Mouse (Mus musculus) monocyte, adult 5-6 weeks (primary cell): ENCODE measurements around the gene Olfr628. TPM values are rescaled to one million over a fixed set of nuclear protein-coding genes. Genes with fewer than 3 reads are reported as not detected.
"Not testable (repeated sequence)": the region's sequence is repeated elsewhere in the genome, so short reads cannot be mapped to it uniquely, and the experiment has no call there.

Experiments used
- ATAC-seq: fragments of 153-309, 156-312 bp; replicated peaks from 2 replicates; pipeline ENCODE4 v1.8.0; 2017; ENCODE audit warnings: mild to moderate bottlenecking; ENCODE audit not compliant: low TSS enrichment, insufficient number of reproducible peaks, severe bottlenecking, poor library complexity, low FRiP score
- total RNA-seq: library from RNA; stranded (forward); fragments of 200-1000, 200-491, 200-594 nt; gene quantifications from 3 replicates; pipeline ENCODE4 v1.2.3, GENCODE M21; 2017

The Olfr628 gene
- not detected in 3 replicates for total RNA-seq

DNA sequence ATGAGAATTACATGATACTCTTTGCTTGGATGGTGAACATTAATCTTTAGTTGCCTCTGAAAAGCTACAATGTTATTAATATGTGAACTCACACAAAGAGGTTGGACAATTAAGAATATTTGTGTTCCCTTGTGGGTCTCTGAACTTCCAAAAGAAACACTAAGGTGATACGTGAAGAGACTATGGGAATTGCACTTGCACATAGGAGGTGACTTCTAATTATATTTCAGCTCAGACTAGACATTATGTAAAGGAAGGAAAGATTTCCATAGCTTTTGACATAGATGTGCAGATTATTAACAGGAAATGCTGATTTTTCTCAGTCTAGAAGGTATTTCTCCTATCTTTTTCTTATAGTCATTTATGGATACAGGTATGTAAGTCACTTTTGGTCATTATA is at the start of gene Olfr628:
Gene Olfr628, plus strand, starts transcription at position 301 of the 400 bp plus-strand sequence.
- no peak for ATAC-seq

DNA sequence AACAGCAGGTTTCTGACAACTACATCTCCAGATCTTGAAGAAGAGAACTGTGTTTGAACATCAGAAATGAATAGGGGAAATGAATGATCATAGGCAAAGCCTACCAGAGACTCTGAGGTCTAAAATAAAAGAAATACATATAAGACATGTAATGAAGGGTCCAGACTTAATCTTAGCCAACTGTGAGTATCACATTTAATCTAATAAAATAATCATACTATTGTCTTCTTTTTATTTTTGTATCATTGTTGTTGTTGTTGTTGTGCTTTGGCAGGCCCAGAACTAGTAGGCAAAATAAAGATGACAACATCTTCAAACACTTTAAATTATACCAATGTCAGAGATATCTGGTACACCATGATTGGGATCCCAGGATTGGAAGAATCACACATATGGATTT is 47.8 kb upstream of the Olfr628 start, which contains the start of gene Olfr625-ps1:
Gene Olfr625-ps1, plus strand, starts transcription at position 301 of the 400 bp plus-strand sequence.
- ATAC-seq = no peak

DNA sequence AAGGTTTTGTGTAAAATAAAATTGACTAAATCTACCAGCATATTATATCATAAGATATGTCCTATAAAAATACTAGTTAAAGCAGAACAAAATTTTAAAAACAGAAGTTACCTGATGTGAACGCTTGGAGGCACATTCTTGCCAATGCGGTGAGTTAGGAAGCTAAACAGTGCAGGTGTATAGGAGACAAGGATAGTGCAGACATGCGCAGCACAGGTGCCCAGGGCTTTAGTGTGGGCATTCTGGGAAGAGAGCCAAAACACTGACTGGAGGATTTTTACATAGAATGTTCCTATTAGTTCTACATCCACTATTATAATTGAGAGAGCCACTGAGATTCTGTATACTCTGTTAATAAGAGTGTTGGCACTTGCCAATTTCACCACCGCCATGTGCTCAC is 30.7 kb upstream of the Olfr628 start:
- ATAC-seq = no peak

DNA sequence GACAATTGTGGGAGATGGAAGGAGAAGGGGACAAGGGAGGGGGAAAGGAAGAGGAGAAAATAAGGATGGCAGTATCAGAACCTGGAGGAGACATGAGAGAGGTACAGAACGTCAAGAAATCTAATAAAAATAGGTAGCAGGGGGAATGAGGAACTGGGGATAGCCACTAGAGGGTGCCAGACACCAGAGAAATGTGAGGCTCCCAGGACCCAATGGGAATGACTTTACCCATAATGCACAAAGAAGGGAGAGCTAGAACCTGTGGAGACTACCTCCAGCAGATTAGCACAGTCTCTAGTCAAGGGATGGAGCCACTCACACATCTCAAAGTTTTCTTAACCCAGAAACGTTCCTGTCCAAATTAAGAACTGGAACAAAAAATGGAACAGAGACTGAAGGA is 18.1 kb upstream of the Olfr628 start:
- no peak for ATAC-seq

DNA sequence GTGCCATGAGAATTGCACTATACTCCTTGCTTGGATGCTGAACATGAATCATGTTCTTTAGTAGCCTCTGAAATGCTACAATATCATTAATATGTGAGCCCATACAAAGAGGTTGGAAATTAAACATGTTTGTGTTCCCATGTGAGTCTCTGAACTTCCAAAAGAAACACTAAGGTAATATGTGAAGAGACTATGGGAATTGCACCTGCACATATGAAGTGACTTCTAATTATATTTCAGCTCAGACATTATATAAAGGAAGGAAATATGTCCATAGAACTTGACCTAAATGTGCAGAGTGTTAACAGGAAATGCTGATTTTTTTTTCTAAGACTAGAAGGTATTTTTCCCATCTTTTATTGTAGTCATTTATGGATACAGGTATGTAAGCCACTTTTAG is 15.8 kb upstream of the Olfr628 start, which contains the start of gene Olfr243:
Gene Olfr243, plus strand, starts transcription at position 301 of the 400 bp plus-strand sequence.
- ATAC-seq = no peak

DNA sequence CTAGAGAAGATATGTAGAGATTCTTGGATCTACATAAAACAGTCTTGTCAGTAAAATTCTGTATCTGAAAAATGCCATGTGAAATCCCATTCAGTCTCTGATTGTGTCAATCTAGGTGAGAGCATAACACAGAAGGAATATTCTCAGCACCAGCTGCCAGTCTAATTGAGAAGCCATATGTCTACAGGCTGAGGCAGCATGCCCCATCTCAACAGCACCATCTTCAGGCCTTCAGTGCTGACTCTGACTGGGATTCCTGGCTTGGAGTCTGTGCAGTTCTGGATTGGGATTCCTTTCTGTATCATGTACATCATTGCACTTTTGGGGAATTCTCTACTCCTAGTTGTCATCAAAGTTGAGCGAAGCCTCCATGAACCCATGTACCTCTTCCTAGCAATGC is 13.8 kb upstream of the Olfr628 start:
- ATAC-seq = not testable (repeated sequence)

DNA sequence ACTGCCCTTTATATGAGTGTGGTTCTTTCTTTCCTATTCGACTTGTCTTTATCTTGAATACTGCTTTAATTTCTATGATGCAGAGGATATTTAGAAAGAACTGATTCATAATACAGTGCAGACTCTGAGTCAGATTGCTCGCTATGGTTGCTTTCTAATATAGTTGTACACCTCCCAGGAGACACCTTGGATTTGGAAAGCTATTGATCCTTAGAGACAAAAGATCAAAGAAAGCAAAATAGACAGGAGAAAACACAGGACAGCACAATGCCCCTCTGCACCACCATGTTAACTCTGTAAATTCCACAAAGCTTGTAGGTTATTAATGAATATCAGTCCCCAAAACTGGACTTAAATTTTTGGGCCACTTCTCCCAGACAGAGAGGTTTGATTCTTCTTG is 14.7 kb downstream of the Olfr628 start, which contains the start of gene Olfr629:
Gene Olfr629, minus strand, starts transcription at position 101 of the 400 bp plus-strand sequence.
- no peak for ATAC-seq

DNA sequence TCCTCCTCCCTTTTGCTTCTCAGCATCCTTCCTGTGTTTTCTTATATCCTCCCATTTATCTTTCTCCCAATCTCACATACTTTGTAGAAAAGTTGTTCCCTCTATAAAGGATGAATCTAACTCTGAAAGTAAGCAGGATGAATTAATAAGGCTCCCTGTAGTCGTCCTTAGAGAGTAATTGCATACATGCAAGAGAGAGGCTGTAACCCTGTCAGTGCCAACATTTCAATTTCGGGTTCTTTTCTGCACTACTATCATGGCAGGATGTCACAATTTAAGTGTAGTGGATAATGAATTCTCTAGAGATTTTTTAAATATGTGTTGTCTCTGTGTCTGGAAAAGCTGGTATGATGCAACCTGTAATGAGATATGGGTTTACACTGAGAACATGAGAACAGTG is 27.1 kb downstream of the Olfr628 start, which contains the start of gene Olfr630:
Gene Olfr630, minus strand, starts transcription at position 101 of the 400 bp plus-strand sequence.
- ATAC-seq = no peak

DNA sequence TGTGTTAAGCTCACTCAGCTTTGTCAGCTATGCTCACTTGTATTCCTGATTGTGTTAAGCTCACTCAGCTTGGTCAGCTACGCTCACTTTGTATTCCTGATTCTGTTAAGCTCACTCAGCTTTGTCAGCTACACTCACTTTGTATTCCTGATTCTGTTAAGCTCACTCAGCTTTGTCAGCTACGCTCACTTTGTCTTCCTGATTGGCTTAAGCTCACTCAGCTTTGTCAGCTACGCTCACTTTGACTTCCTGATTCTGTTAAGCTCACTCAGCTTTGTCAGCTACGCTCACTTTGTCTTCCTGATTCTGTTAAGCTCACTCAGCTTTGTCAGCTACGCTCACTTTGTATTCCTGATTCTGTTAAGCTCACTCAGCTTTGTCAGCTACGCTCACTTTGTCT is 32.0 kb downstream of the Olfr628 start:
- ATAC-seq = not testable (repeated sequence)

DNA sequence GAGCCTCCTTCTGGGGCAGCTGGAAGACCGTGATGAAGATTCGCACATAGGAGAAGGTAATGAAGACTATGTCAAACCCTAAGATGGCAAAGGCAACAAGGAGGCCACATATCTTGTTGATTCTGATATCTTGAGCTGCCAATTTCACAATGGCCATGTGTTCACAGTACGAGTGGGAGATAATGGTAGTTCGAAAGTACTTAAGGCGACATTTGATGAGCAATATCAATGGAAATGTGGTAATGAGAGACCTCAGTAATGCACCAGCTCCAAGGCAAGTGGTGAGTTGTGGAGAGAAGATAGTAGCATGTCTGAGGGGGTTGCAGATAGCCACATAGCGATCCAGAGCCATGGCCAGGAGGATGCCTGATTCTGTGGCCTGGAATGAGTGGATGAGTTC is 37.5 kb downstream of the Olfr628 start:
- not testable (repeated sequence) for ATAC-seq

DNA sequence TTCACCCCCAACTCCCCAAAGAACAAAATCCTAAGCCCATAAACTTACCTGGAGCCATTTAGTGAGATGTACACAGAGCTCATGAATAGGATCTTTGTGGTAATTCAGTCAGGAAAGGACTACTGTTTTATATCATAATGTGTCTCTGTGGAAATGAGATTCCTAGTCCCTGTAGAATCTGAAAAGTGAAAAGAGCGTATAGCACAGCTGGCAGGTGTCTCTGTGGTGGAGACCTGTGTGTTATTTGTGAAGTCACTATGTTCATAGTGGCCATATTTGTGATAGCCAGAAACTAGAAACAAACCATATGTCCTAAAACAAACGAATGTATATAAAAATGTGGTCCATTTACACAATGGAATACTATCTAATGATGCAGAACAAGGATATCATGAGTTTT is 41.3 kb downstream of the Olfr628 start, which contains the start of gene Olfr69:
Gene Olfr69, minus strand, starts transcription at position 101 of the 400 bp plus-strand sequence.
- ATAC-seq = no peak

DNA sequence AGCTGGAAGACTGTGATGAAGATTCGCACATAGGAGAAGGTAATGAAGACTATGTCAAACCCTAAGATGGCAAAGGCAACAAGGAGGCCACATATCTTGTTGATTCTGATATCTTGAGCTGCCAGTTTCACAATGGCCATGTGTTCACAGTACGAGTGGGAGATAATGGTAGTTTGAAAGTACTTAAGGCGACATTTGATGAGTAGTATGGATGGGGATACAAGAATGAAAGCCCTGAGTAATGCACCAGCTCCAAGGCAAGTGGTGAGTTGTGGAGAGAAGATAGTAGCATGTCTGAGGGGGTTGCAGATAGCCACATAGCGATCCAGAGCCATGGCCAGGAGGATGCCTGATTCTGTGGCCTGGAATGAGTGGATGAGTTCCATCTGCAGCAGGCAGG is 47.5 kb downstream of the Olfr628 start:
- not testable (repeated sequence) for ATAC-seq

DNA sequence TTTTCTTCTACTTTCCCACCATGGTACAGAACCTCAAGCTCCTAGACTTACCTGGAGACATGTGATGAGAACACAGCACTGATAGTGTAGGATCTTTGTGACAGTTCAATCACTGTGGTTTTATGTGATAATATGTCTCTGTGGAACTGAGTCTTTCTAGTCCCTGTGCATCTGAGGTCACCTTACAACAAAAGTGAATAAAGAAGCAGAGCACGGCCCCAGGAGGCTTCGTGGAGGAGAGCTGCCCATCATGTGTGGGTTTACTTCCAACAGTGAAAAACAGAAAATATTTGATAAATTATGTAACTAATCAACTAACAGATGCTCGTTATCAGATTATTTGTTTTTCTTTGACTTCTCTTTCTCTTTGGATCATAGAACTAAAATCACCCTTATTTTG is 49.4 kb downstream of the Olfr628 start, which contains the start of gene Olfr68:
Gene Olfr68, minus strand, starts transcription at position 101 of the 400 bp plus-strand sequence.
- no peak for ATAC-seq

Other genes starting within 250 kb of the Olfr628 start
- not detected in 3 replicates for gene Olfr609, start 232.3 kb upstream of the Olfr628 start, total RNA-seq
- not detected in 3 replicates for gene Olfr610, start 218.3 kb upstream of the Olfr628 start, total RNA-seq
- not detected in 3 replicates for gene Olfr611, start 209.5 kb upstream of the Olfr628 start, total RNA-seq
- gene Olfr612, start 187.7 kb upstream of the Olfr628 start, total RNA-seq = not detected in 3 replicates
- not detected in 3 replicates for gene Olfr613, start 182.3 kb upstream of the Olfr628 start, total RNA-seq
- not detected in 3 replicates for gene Olfr615, start 174.3 kb upstream of the Olfr628 start, total RNA-seq
- not detected in 3 replicates for gene Olfr616, start 161.2 kb upstream of the Olfr628 start, total RNA-seq
- not detected in 3 replicates for gene Olfr617, start 157.3 kb upstream of the Olfr628 start, total RNA-seq
- not detected in 3 replicates for gene Olfr618, start 140.3 kb upstream of the Olfr628 start, total RNA-seq
- gene Olfr619, start 129.8 kb upstream of the Olfr628 start, total RNA-seq = not detected in 3 replicates
- not detected in 3 replicates for gene Olfr620, start 117.8 kb upstream of the Olfr628 start, total RNA-seq
- gene Olfr622, start 87.7 kb upstream of the Olfr628 start, total RNA-seq = not detected in 3 replicates
- not detected in 3 replicates for gene Olfr623, start 66.7 kb upstream of the Olfr628 start, total RNA-seq
- not detected in 3 replicates for gene Olfr624, start 59.2 kb upstream of the Olfr628 start, total RNA-seq
- not detected in 3 replicates for gene Olfr625-ps1, start 47.7 kb upstream of the Olfr628 start, total RNA-seq
- gene Olfr243, start 15.7 kb upstream of the Olfr628 start, total RNA-seq = not detected in 3 replicates
- 0.39 TPM in 1 of 3 replicates, not detected in the others for gene Olfr629, start 14.6 kb downstream of the Olfr628 start, total RNA-seq
- not detected in 3 replicates for gene Olfr630, start 27.0 kb downstream of the Olfr628 start, total RNA-seq
- not detected in 3 replicates for gene Olfr69, start 41.2 kb downstream of the Olfr628 start, total RNA-seq
- not detected in 3 replicates for gene Olfr68, start 49.3 kb downstream of the Olfr628 start, total RNA-seq
- gene Olfr67, start 61.4 kb downstream of the Olfr628 start, total RNA-seq = not detected in 3 replicates
- 142 to 1,259 TPM (median 1,026 TPM) in 3 replicates for gene Hbb-bt, start 83.6 kb downstream of the Olfr628 start, total RNA-seq
- gene Hbb-bs, start 97.7 kb downstream of the Olfr628 start, total RNA-seq = 710 to 7,610 TPM (median 7,195 TPM) in 3 replicates
- not detected in 3 replicates for gene Hbb-bh2, start 110.1 kb downstream of the Olfr628 start, total RNA-seq
- gene Hbb-bh1, start 112.8 kb downstream of the Olfr628 start, total RNA-seq = not detected in 3 replicates
- not detected in 3 replicates for gene Hbb-y, start 122.8 kb downstream of the Olfr628 start, total RNA-seq
- not detected in 3 replicates for gene Olfr66, start 155.9 kb downstream of the Olfr628 start, total RNA-seq
- not detected in 3 replicates for gene Olfr64, start 164.1 kb downstream of the Olfr628 start, total RNA-seq
- not detected in 3 replicates for gene Olfr65, start 173.1 kb downstream of the Olfr628 start, total RNA-seq
- gene Olfr631, start 198.5 kb downstream of the Olfr628 start, total RNA-seq = not detected in 3 replicates
- gene Olfr632, start 204.0 kb downstream of the Olfr628 start, total RNA-seq = not detected in 3 replicates
- gene Olfr633, start 214.1 kb downstream of the Olfr628 start, total RNA-seq = not detected in 3 replicates
- 0.11 TPM in 1 of 3 replicates, not detected in the others for gene Olfr635, start 240.8 kb downstream of the Olfr628 start, total RNA-seq